Mouse (Mus musculus) urinary bladder, postnatal 36 days (tissue): Measurements from ENCODE around the gene Cd163.
A peak's percentile ranks its signal among the peaks of the same experiment; 100 is the strongest.

Experiments
- DNase-seq, 2 experiments: peaks; one replicate each; pipeline ENCODE4 v3.0.0; 2022; ENCODE audit warnings: low spot score in 2 of 2, mixed read lengths in 1 of 2

Cd163 gene

GRCm38 (mm10) chr6:124360549-124360948 lies 56.1 kb downstream of the Cd163 start:
- DNase-seq, result no peak

- no peak for DNase-seq
Observed at GRCm38 (mm10) chr6:124364328-124364727, 59.9 kb downstream of the Cd163 start.

- DNase-seq, result no peak
Observed at GRCm38 (mm10) chr6:124373584-124374206, 69.2 kb downstream of the Cd163 start.

GRCm38 (mm10) chr6:124374683-124375082 lies 70.2 kb downstream of the Cd163 start:
- no peak for DNase-seq

GRCm38 (mm10) chr6:124375435-124375884 lies 71.0 kb downstream of the Cd163 start:
- peak; percentile 5 to 15 for DNase-seq

- no peak for DNase-seq
Observed at GRCm38 (mm10) chr6:124376311-124376710, 71.9 kb downstream of the Cd163 start.

GRCm38 (mm10) chr6:124377494-124378255 lies 73.2 kb downstream of the Cd163 start:
- no peak for DNase-seq

- DNase-seq, result peak; percentile 23 to 28
Observed at GRCm38 (mm10) chr6:124379331-124379730, 74.9 kb downstream of the Cd163 start.
